Mouse (Mus musculus) bone marrow macrophage, adult 2 months (primary cell): ENCODE results near the gene Reg3a.

Experiments
- CTCF ChIP-seq: IDR thresholded peaks from 2 replicates; pipeline ENCODE4 v1.5.1; 2012; ENCODE audit warnings: low read depth, mild to moderate bottlenecking, low read length, moderate library complexity
- POLR2A ChIP-seq: IDR thresholded peaks from 2 replicates; pipeline ENCODE4 v1.6.1; 2012; ENCODE audit warnings: mild to moderate bottlenecking, low read depth, low read length, borderline replicate concordance

DNA sequence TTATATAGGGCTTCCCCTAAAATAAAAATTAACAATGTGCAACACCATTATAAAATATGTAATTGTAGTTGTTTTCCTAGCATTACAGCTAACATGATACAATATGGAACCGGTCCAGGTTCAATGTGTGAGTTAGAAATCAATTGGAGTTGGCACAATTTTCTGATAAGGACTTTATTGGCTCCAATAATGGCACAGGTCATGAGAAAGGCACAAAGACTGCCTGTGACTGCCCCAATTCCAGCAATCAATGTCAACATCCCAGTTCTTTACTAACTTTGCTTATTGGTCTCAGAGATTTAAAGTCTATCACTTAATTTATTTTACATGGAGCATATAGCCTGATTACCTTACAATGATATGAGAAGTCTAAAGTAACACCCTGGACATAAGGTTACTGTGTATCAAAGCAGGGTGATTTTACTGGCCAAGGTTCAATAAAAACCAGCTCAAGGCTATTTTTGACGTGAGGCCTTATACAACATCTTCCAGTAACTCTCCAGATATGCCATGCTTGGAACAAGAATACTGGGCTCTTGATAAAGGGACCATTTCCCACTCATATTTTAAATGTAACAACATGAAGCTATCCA lies 18.4 kb upstream of the Reg3a start:
- no peak for TF ChIP-seq CTCF
- no peak for TF ChIP-seq POLR2A
